Mouse (Mus musculus): ENCODE measurements at regions not wholly inside any gene's neighbourhood (a gene's known extent, or its start where the extent isn't known, plus 50 kb on each side); places are given as distances from the start of the nearest gene placed in this dataset.

DNA sequence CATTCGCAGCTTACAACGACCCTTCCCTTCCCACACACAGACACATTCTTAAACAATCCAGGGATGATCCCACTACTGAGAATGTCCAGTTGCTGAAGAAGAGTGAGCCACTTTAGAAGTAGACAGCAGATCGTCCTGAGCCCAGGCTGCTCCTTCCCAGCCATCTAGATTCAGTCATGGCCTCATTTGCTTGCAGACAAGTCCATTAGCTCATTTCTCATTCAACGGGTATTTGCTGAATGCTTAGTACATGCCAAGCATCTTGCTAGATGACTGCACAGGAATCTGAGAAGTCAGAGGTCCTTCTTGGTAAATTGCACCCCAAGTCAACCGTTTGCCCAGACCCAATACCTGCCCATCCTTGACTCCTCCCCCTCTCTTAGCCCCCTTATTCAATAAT, 57.8 kb downstream of the Ier5 start:
- Histone ChIP-seq H3K27me3 (replicated peaks) (no peaks in the 10 kb centered on the region), H3K27ac (no peak overlapping the region), H3K4me2 (no peak overlapping the region), H3K36me3 (no peaks in the 10 kb centered on the region), H3K4me3 (replicated peaks) (no peak overlapping the region), H3K9ac (no peak overlapping the region), H3K9me3 (no peaks in the 10 kb centered on the region), H3K4me1 (peaks cover 15% of the 10 kb centered on the region; the same call in 1 of the 2 replicates)
- 58% methylated on average over 5 of the region's 5 CpGs for WGBS
- no peak for ATAC-seq (ENCODE audit: insufficient read depth, low FRiP score, low read depth)

DNA sequence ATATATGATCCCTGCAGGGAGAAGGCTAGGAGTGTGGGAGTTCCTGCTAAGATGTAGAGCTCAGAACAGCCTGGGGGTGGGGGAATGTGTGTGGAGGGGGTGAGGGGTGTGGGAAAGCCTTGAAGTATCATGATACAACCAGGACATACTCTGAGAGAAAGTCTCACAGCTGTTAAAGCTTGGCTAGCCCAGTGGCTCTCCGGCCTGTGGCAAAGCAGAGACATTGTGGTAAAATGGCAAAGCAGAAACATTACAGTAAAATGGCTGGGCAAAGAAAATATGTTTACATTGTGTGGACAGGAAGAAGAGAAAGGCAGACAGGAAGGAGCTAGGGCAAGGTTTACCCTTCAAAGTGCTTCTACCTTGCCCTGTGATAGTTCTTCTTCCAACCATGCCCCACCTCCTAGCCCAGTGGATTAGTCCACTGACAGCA, 58.5 kb downstream of the Ier5 start:
- 50% methylated on average over 1 of the region's 1 CpGs for WGBS
- H3K4me3 ChIP-seq (replicated peaks) = no peak overlapping the region
- no peaks in the 10 kb centered on the region for H3K36me3 ChIP-seq
- no peaks in the 10 kb centered on the region for H3K27me3 ChIP-seq (replicated peaks)
- H3K4me2 ChIP-seq = no peak overlapping the region
- no peak overlapping the region for H3K9ac ChIP-seq
- H3K27ac ChIP-seq = peak overlapping the region; percentile 69
- no peak for ATAC-seq (ENCODE audit: insufficient read depth, low FRiP score, low read depth)
- H3K9me3 ChIP-seq = no peaks in the 10 kb centered on the region
- H3K4me1 ChIP-seq = peaks cover 15% of the 10 kb centered on the region; the same call in 1 of the 2 replicates

DNA sequence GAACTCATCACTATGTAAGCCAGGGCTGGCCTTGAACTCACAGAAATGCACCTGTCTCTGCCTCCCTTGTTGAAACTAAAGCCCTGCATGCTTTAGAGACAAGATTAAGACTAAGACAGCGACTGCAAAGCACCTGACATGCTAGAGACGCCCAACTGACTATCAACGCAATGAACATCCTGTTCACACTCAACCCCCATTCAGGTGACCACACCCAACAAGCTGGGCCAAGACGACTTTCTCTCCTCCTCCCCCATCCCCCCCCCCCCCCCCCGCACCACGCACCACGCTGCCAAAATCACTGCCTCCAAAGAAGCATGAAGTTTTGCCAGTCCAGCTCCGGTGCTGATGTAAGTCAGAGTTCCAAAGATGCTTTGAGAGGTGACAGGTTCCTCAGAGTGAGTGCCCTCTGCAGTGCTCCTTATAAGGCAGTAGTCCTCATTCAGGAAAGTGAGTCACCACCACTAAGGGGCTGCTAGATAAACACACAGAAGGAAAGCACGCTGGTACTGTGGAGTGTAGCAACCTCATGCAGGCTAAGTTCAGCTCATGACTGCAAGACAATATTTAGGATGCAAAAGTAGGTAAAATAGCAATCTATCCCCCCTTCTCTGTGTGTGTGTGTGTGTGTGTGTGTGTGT, 59.2 kb downstream of the Ier5 start:
- H3K27me3 ChIP-seq (replicated peaks) = no peaks in the 10 kb centered on the region
- H3K9me3 ChIP-seq = no peaks in the 10 kb centered on the region
- no peak overlapping the region for H3K9ac ChIP-seq
- H3K27ac ChIP-seq = peak overlapping the region; percentile 69
- no peaks in the 10 kb centered on the region for H3K36me3 ChIP-seq
- H3K4me3 ChIP-seq (replicated peaks) = no peak overlapping the region
- ATAC-seq (ENCODE audit: insufficient read depth, low FRiP score, low read depth) = peak; percentile 38; the same call in 1 of the 2 replicates
- peaks cover 15% of the 10 kb centered on the region; the same call in 1 of the 2 replicates for H3K4me1 ChIP-seq
- 31% methylated on average over 8 of the region's 9 CpGs for WGBS
- no peak overlapping the region; the same call in 1 of the 2 replicates for H3K4me2 ChIP-seq

DNA sequence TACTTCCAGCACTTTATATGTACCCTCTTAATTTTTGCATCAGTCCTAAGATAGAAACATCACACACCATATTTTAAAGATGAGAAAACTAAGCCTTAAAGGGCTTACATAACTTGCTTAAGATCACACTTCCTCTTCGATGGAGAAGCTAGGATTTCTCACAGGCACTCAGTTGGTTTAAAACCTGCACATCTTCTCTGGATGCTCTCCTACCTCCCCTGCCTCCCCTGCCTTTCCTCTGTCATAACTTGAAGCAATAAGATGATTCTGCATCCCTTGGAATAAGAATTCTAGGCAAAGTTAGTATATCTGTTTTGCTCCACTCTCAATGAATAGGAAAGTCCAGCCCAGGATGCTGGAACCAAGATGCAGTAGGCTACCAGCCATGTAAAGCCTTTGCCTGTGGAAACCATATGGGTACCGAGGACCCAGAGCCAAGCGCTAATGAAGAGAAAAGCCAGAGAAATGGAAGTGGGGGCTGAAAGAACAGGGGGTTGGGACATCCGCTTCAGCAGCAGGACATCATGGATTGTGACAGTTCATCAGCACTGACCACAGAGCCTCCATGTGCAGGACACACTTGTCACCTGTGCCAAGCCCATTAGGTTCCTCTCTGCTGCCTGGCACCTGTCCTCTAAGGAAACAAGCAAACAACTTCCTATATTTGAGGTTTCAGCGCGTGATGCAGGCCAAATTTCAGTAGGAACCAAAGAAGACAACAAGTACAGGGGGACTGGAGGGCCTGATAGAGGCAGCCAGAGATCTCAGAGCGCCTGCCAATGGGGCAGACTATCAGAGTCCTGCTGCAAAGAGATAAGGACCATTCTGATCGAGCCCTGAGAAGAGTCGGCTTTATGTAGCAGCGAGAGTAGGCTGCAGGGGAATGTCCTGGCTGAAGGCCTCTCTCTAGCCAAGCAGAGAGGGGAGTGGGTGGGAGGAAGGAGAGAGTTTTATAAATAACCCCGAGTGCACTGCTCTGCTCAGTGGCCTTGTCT, 60.5 kb downstream of the Ier5 start:
- peak overlapping the region; percentile 69; the same call in 1 of the 2 replicates for H3K27ac ChIP-seq
- WGBS = 63% methylated on average over 11 of the region's 11 CpGs
- H3K4me1 ChIP-seq = peaks cover 15% of the 10 kb centered on the region; the same call in 1 of the 2 replicates
- no peaks in the 10 kb centered on the region for H3K9me3 ChIP-seq
- no peak overlapping the region for H3K9ac ChIP-seq
- H3K4me3 ChIP-seq (replicated peaks) = no peak overlapping the region
- H3K27me3 ChIP-seq (replicated peaks) = no peaks in the 10 kb centered on the region
- peak; percentile 87 for ATAC-seq (ENCODE audit: insufficient read depth, low FRiP score, low read depth)
- no peaks in the 10 kb centered on the region for H3K36me3 ChIP-seq
- no peak overlapping the region for H3K4me2 ChIP-seq

DNA sequence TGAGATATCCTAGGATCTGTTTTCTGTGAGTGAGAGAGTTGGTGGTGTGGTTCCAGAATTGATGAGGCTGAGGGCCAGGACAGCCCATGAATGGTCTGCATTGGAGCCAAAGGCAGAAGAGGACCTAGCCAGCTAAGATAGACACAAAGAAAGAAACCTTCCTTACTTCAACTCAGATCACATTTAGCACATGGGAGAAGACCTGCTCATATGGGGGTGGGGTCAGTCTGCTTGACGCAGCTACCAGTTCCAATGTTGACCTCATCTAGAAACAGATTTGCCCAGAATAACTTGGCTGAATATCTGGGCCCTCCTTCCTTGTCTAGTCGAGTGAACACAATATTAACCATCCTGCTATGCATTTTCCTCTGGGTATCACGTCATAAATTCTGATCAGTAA, 62.0 kb downstream of the Ier5 start:
- Histone ChIP-seq H3K36me3 (no peaks in the 10 kb centered on the region), H3K4me1 (peaks cover 15% of the 10 kb centered on the region; the same call in 1 of the 2 replicates), H3K9ac (no peak overlapping the region), H3K27me3 (replicated peaks) (no peaks in the 10 kb centered on the region), H3K4me3 (replicated peaks) (no peak overlapping the region), H3K27ac (no peak overlapping the region), H3K4me2 (no peak overlapping the region), H3K9me3 (no peaks in the 10 kb centered on the region)
- WGBS = 84% methylated on average over 3 of the region's 3 CpGs
- ATAC-seq (ENCODE audit: insufficient read depth, low FRiP score, low read depth) = no peak

DNA sequence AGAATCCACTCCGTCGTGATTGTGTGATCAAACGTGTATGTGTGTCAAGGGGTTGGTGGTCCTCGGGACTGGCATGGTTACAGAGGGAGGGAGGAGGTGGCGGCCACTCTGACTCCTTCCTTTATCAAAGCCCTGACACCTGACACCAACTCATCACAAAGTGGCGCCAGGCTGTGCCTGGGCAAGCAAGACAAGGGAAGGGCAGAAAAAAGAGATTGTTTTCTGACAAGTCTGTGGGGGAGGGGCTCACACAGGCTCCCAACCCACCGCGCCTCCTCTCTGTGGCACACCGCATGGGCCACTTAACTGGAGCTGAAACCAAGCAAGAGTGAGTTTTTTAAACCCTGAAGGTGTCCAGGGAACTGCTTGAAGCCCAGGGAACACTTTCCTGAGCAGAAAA, 68.5 kb downstream of the Ier5 start:
- ATAC-seq (ENCODE audit: insufficient read depth, low FRiP score, low read depth) = peak; percentile 28; the same call in 1 of the 2 replicates
- Histone ChIP-seq H3K4me2 (no peak overlapping the region), H3K4me3 (replicated peaks) (no peak overlapping the region), H3K9me3 (no peaks in the 10 kb centered on the region), H3K27me3 (replicated peaks) (no peaks in the 10 kb centered on the region), H3K9ac (no peak overlapping the region), H3K4me1 (0 out of 2 replicates have a peak, but pooled peaks cover 6% of the 10 kb centered on the region), H3K36me3 (no peaks in the 10 kb centered on the region), H3K27ac (no peak overlapping the region)
- WGBS = 32% methylated on average over 9 of the region's 9 CpGs

DNA sequence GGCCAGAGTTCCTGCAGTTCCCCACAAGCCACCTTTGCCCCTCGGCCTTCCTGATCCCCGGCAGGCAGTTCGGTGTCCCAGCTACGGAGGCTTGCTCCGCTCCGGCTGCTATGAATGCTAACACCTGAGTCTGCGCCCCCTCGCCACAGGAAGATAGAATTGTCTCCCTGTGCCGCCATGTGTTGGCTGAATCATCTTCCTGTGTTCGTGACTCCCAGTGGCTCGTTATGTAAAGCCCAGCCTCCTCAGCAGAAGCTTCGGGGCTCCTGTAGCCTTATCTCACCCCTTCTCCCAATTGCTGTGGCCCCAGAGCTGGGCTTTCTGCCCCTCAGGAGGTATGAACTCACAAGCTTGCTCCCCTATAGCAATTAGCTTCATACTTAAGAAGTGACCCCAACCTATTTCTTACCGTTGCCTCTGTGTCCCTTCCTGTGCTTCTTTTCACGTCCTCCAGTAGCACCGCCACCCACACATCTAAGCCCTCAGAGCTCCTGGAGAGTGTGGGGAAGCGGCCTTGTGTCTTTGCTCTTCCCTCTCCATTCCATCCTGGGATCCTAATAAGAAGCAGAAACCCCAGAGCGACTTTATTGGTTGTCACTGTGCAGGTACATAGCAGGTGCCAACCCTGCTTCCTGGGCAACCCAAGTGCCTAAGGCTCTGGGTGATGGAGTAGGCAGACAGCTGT, 70.1 kb downstream of the Ier5 start:
- no peak overlapping the region for H3K9ac ChIP-seq
- 59% methylated on average over 17 of the region's 17 CpGs for WGBS
- H3K4me1 ChIP-seq = 0 out of 2 replicates have a peak, but pooled peaks cover 6% of the 10 kb centered on the region

DNA sequence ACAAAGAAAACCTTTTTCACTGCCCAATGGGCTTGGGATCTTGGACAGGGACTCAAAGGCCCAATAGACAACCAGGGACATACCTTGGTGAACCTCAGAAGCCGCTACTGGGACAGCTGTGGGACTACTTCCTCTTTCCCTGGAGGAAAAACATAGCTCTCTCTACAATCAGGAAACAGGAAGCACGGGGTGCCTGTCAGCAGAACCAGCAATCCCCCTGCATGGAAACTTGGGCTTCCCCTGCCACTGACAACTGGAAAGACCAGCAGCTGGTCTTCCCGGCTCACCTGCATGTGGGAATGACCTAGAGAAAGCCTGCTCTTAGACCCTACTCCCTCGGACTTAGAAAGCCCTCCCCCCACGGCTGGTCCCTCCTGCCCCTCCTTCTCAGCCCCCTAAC, 70.7 kb downstream of the Ier5 start:
- ATAC-seq (ENCODE audit: insufficient read depth, low FRiP score, low read depth) = no peak
- Histone ChIP-seq H3K36me3 (no peaks in the 10 kb centered on the region), H3K9ac (no peak overlapping the region), H3K27ac (0 out of 2 replicates have a peak overlapping the region, but pooled peaks have one; percentile 6), H3K4me1 (0 out of 2 replicates have a peak, but pooled peaks cover 6% of the 10 kb centered on the region), H3K27me3 (replicated peaks) (no peaks in the 10 kb centered on the region), H3K4me2 (peak overlapping the region; percentile 21), H3K9me3 (no peaks in the 10 kb centered on the region), H3K4me3 (replicated peaks) (no peak overlapping the region)
- WGBS = 35% methylated on average over 5 of the region's 5 CpGs

More for the DNA sequence above, 70.1 kb downstream of the Ier5 start:
- Histone ChIP-seq H3K27ac (no peak overlapping the region), H3K27me3 (replicated peaks) (no peaks in the 10 kb centered on the region), H3K36me3 (no peaks in the 10 kb centered on the region), H3K9me3 (no peaks in the 10 kb centered on the region), H3K4me3 (replicated peaks) (no peak overlapping the region), H3K4me2 (peak overlapping the region; percentile 21)
- ATAC-seq (ENCODE audit: insufficient read depth, low FRiP score, low read depth) = no peak

DNA sequence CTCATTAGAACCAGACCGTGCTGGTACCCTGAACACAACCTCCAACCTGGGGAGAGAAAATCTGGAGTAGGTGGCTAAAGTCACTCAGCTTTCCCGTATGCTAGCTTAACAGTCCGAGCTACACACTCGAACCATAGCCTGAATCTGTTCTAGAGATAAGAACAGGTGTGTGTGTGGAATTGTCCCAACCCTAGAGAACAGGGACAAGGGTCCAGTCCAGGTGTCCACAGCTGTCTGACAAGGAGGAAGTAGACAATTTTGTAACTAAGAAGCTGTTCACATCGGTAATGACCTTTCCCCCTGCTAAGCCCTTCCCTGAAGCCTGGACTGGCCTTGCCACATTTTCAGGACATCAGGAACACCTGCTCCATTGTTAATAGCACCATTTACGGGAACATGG, 71.3 kb downstream of the Ier5 start:
- no peak overlapping the region for H3K4me3 ChIP-seq (replicated peaks)
- H3K27me3 ChIP-seq (replicated peaks) = no peaks in the 10 kb centered on the region
- 0 out of 2 replicates have a peak overlapping the region, but pooled peaks have one; percentile 6 for H3K27ac ChIP-seq
- no peak for ATAC-seq (ENCODE audit: insufficient read depth, low FRiP score, low read depth)
- 0 out of 2 replicates have a peak, but pooled peaks cover 6% of the 10 kb centered on the region for H3K4me1 ChIP-seq
- H3K9me3 ChIP-seq = no peaks in the 10 kb centered on the region
- WGBS = 50% methylated on average over 6 of the region's 6 CpGs
- no peak overlapping the region for H3K4me2 ChIP-seq
- H3K9ac ChIP-seq = no peak overlapping the region
- H3K36me3 ChIP-seq = no peaks in the 10 kb centered on the region

DNA sequence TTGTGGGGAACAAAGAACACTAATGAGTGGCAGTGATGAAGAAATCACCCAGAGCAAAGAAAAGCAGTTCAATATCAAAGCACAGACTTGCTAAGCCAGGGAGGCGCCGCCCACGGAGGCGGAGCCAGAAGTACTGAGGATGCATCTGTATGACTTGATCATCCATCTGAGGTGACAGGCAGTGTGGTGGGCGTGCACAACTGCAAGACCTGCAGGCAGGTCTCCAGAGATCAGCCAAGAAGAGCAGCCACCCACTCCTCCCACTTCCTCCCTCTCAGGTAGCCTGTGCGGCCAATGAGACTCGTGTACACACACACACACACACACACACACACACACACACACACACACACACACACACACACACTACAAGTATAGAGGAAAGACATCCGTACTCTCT, 71.9 kb downstream of the Ier5 start:
- Histone ChIP-seq H3K27me3 (replicated peaks) (no peaks in the 10 kb centered on the region), H3K4me3 (replicated peaks) (no peak overlapping the region), H3K9ac (no peak overlapping the region), H3K27ac (no peak overlapping the region), H3K9me3 (no peaks in the 10 kb centered on the region), H3K4me1 (0 out of 2 replicates have a peak, but pooled peaks cover 6% of the 10 kb centered on the region), H3K36me3 (no peaks in the 10 kb centered on the region), H3K4me2 (no peak overlapping the region)
- peak; percentile 40; the same call in 1 of the 2 replicates for ATAC-seq (ENCODE audit: insufficient read depth, low FRiP score, low read depth)
- 25% methylated on average over 6 of the region's 8 CpGs for WGBS

DNA sequence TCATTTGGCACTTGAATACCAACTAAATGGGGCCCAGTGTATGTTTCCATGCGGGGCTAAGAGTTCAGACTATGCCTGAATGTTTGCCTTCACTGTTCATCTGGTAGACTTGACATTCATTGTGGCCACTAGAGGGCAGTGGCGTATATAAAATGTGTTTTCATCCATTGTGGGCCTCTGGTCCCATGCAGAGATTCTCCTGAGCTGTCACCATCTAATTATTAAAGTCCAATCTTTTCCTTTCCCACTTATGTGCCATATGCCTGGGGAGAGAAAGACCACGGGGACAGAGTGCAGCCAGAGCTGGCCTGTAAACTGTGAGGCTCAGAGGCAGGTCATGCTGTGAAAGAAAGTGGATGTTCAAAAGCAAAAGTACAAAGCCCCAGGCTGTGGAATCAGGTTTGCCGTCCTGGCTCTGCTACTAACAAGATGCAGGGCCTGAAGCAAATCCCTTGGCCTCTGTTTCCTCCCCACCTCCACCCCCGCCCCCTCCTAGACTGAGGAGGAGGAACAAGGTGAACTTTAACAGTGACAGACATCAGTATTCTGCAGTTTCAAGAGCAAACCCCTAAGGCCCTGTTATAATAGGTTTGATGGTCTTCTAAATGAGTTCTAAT, 73.5 kb downstream of the Ier5 start:
- no peak overlapping the region for H3K9ac ChIP-seq
- H3K4me3 ChIP-seq (replicated peaks) = no peak overlapping the region
- no peaks in the 10 kb centered on the region for H3K9me3 ChIP-seq
- no peaks in the 10 kb centered on the region for H3K36me3 ChIP-seq
- ATAC-seq (ENCODE audit: insufficient read depth, low FRiP score, low read depth) = 0 out of 2 replicates have a peak, but pooled peaks have one; percentile 29
- WGBS = 13% methylated on average over 5 of the region's 5 CpGs
- no peaks in the 10 kb centered on the region for H3K27me3 ChIP-seq (replicated peaks)
- H3K27ac ChIP-seq = no peak overlapping the region
- H3K4me1 ChIP-seq = 0 out of 2 replicates have a peak, but pooled peaks cover 6% of the 10 kb centered on the region
- no peak overlapping the region for H3K4me2 ChIP-seq
